Mouse (Mus musculus) liver, embryonic 16.5 days (tissue): ENCODE data around the gene Frmd7. TPM values are rescaled to one million over a fixed set of nuclear protein-coding genes. Genes with fewer than 3 reads are reported as not detected.

Experiments used
- polyA plus RNA-seq: library from polyadenylated mRNA; unstranded; fragments of >200 nt; fragmentation: Nextera tagmentation; extraction: Ambion mirVana; gene quantifications from 2 replicates; pipeline ENCODE4 v1.2.1, GENCODE M21; 2015

Frmd7 gene
- polyA plus RNA-seq, 1 experiment from 2014 or later, result not detected

Other genes starting within 250 kb of the Frmd7 start
- gene Stk26, start 101.7 kb downstream of the Frmd7 start, polyA plus RNA-seq, result 3.4 and 3.7 TPM in 2 replicates
- gene Rap2c, start 75.3 kb upstream of the Frmd7 start, polyA plus RNA-seq, result 7.6 and 8.5 TPM in 2 replicates